8 mouse cellular contexts compared by ENCODE assay signal in genomic region chr5:109557321-109558122, GRCm38 (mm10). TPM values are rescaled to one million over a fixed set of nuclear protein-coding genes. Genes with fewer than 3 reads are reported as not detected.
DNase-seq lines count a peak whose midpoint lies in the region; ATAC-seq and TF ChIP-seq lines count a peak whose summit lies in the region.

No protein-coding gene starts in this region.

- no peaks in the 10 kb centered on the region for H3K27me3 ChIP-seq in heart, embryonic 14.5 days (ENCODE audit: control insufficient read depth, insufficient read depth, low read length)
- no peaks in the 10 kb centered on the region for H3K27me3 ChIP-seq in liver, embryonic 11.5 days (replicated peaks; ENCODE audit: control insufficient read depth, insufficient read depth, low read length)
- H3K27me3 ChIP-seq in myocyte (ENCODE audit: control insufficient read depth, insufficient read depth, insufficient read length), result no peaks in the 10 kb centered on the region
- H3K27me3 ChIP-seq in stomach, embryonic 16.5 days (ENCODE audit: control insufficient read depth, insufficient read depth, low read length), result no peaks in the 10 kb centered on the region

- peak overlapping the region; percentile 79 for H3K27ac ChIP-seq in brown adipose tissue, adult 24 weeks (replicated peaks; ENCODE audit: low read depth, low read length)
- H3K27ac ChIP-seq in heart, embryonic 14.5 days (replicated peaks in 1 of 2; ENCODE audit: control insufficient read depth in 1 of 2, insufficient read depth in 1 of 2, low read depth in 2 of 2, low read length in 2 of 2), result peak overlapping the region; percentile 84 to 91
- peak overlapping the region; percentile 93 for H3K27ac ChIP-seq in liver, embryonic 11.5 days (ENCODE audit: low read depth, low read length)
- peak overlapping the region; percentile 98 for H3K27ac ChIP-seq in stomach, embryonic 16.5 days (ENCODE audit: low read length)

- peak; percentile 99 for DNase-seq in kidney, postnatal 10 days
- DNase-seq in liver, embryonic 11.5 days (ENCODE audit: low spot score), result peak; percentile 97

- H3K4me1 ChIP-seq in brown adipose tissue, adult 24 weeks (ENCODE audit: control insufficient read depth, insufficient read depth, insufficient read length, low read length), result no peaks in the 10 kb centered on the region
- H3K4me1 ChIP-seq in heart, embryonic 14.5 days (ENCODE audit: control insufficient read depth in 2 of 2, insufficient read depth in 2 of 2, low read length in 2 of 2), result no peaks in the 10 kb centered on the region
- H3K4me1 ChIP-seq in liver, embryonic 11.5 days (replicated peaks; ENCODE audit: control insufficient read depth, insufficient read depth, low read length), result no peaks in the 10 kb centered on the region
- no peaks in the 10 kb centered on the region for H3K4me1 ChIP-seq in stomach, embryonic 16.5 days (ENCODE audit: control insufficient read depth, insufficient read depth, low read length)

- no peak overlapping the region for H3ac ChIP-seq in myocyte (ENCODE audit: control insufficient read depth, insufficient read length)

- peaks cover 4% of the 10 kb centered on the region; the same call in 1 of the 2 replicates for H3K36me3 ChIP-seq in heart, embryonic 14.5 days (ENCODE audit: control insufficient read depth, insufficient read depth, low read length)
- H3K36me3 ChIP-seq in liver, embryonic 11.5 days (ENCODE audit: control insufficient read depth, insufficient read depth, low read length), result peaks cover 24% of the 10 kb centered on the region
- H3K36me3 ChIP-seq in myocyte (ENCODE audit: control insufficient read depth, insufficient read depth), result no peaks in the 10 kb centered on the region
- H3K36me3 ChIP-seq in stomach, embryonic 16.5 days (ENCODE audit: control insufficient read depth, insufficient read depth, low read length), result peaks cover 17% of the 10 kb centered on the region

- peaks cover 49% of the 10 kb centered on the region for H3K9me3 ChIP-seq in heart, embryonic 14.5 days (ENCODE audit: control insufficient read depth, low read length)
- H3K9me3 ChIP-seq in liver, embryonic 11.5 days (ENCODE audit: control insufficient read depth, low read length), result peaks cover 33% of the 10 kb centered on the region
- peaks cover 36% of the 10 kb centered on the region for H3K9me3 ChIP-seq in stomach, embryonic 16.5 days (replicated peaks; ENCODE audit: control insufficient read depth, low read length)

- no peaks in the 10 kb centered on the region for H3K79me2 ChIP-seq in myocyte (ENCODE audit: control insufficient read depth, insufficient read depth)

- H3K9ac ChIP-seq in heart, embryonic 14.5 days (ENCODE audit: low read length), result peak overlapping the region; percentile 3; the same call in 1 of the 2 replicates
- peak overlapping the region; percentile 4; the same call in 1 of the 2 replicates for H3K9ac ChIP-seq in liver, embryonic 11.5 days (ENCODE audit: low read depth, low read length)
- H3K9ac ChIP-seq in stomach, embryonic 16.5 days (ENCODE audit: low read length), result peak overlapping the region; percentile 83

- ATAC-seq in CD4-positive, CD25-positive, alpha-beta regulatory T cell, adult 4 months, result peak; percentile 54
- peak; percentile 51 for ATAC-seq in erythroid progenitor cell, adult 5-6 weeks (replicated peaks; ENCODE audit: low FRiP score, poor library complexity, severe bottlenecking)
- peak; percentile 75 for ATAC-seq in heart, embryonic 14.5 days (ENCODE audit: insufficient number of reproducible peaks, insufficient read depth, low FRiP score, low read depth)
- peak; percentile 65 for ATAC-seq in liver, embryonic 11.5 days (replicated peaks; ENCODE audit: low FRiP score)
- peak; percentile 83 for ATAC-seq in stomach, embryonic 16.5 days (ENCODE audit: insufficient read depth, low FRiP score)

- H3K4me3 ChIP-seq in brown adipose tissue, adult 24 weeks (ENCODE audit: insufficient read depth, low read depth, low read length), result peak overlapping the region; percentile 82
- H3K4me3 ChIP-seq in heart, embryonic 14.5 days (ENCODE audit: control insufficient read depth in 1 of 2, insufficient read depth in 1 of 2, low read depth in 1 of 2, low read length in 2 of 2), result peak overlapping the region; percentile 62 to 65
- H3K4me3 ChIP-seq in liver, embryonic 11.5 days (ENCODE audit: low read depth, low read length), result peak overlapping the region; percentile 65
- H3K4me3 ChIP-seq in myocyte, result peak overlapping the region; percentile 26
- H3K4me3 ChIP-seq in stomach, embryonic 16.5 days (replicated peaks; ENCODE audit: low read length), result peak overlapping the region; percentile 80

- WGBS in heart, embryonic 14.5 days, result under 1% methylated on average over 35 of the region's 35 CpGs
- WGBS in liver, embryonic 11.5 days, result under 1% methylated on average over 35 of the region's 35 CpGs
- WGBS in stomach, embryonic 16.5 days, result under 1% methylated on average over 35 of the region's 35 CpGs

- peak overlapping the region; percentile 74 for H3K4me2 ChIP-seq in heart, embryonic 14.5 days (ENCODE audit: low read length)
- peak overlapping the region; percentile 69 for H3K4me2 ChIP-seq in liver, embryonic 11.5 days
- peak overlapping the region; percentile 57 for H3K4me2 ChIP-seq in myocyte (ENCODE audit: low read depth)
- H3K4me2 ChIP-seq in stomach, embryonic 16.5 days (ENCODE audit: low read depth, low read length), result peak overlapping the region; percentile 69

- TF ChIP-seq POLR2A in myocyte (IDR thresholded peaks at IDR 0.05; ENCODE audit: insufficient read length, low read depth), result no peak

TF ChIP-seq in myocyte, 11 proteins besides CTCF, POLR2A, EP300 and RAD21:
- no peak for TF ChIP-seq MYOD1 (IDR thresholded peaks at IDR 0.05; ENCODE audit: control insufficient read depth in 1 of 3, insufficient read length in 2 of 3, low read depth in 2 of 3)
- no peak for TF ChIP-seq REST (IDR thresholded peaks at IDR 0.05; ENCODE audit: insufficient read depth, insufficient read length)
- peak; percentile 86 for TF ChIP-seq USF1 (IDR thresholded peaks at IDR 0.05; ENCODE audit: low read depth)
- no peak for TF ChIP-seq MAX (IDR thresholded peaks at IDR 0.05; ENCODE audit: low read depth)
- no peak for TF ChIP-seq TCF3 (IDR thresholded peaks at IDR 0.05; ENCODE audit: insufficient read length, low read depth)
- no peak for TF ChIP-seq SRF (IDR thresholded peaks at IDR 0.05; ENCODE audit: control insufficient read depth, insufficient read length, low read depth)
- TF ChIP-seq MYOG (IDR thresholded peaks at IDR 0.05; ENCODE audit: control insufficient read depth in 1 of 3, insufficient read depth in 1 of 3, insufficient read length in 2 of 3, low read depth in 2 of 3), result no peak

RNA-seq across cellular contexts. Expression of gene Crlf2, which starts 1.3 kb away (rescaled TPM):
- 1 to 10 TPM; 6.2 to 7.2 TPM for polyA plus RNA-seq in CD4-positive, CD25-positive, alpha-beta regulatory T cell, adult 4 months (2017; shearing (Covaris generic))
- 3.1 and 3.4 TPM in 2 replicates for polyA plus RNA-seq in brown adipose tissue, adult 24 weeks (2012; ENCODE audit: insufficient read depth, insufficient read length, missing spikeins)
- 9.2 TPM in 1 of 2 replicates, not detected in the other for total RNA-seq in erythroid progenitor cell, adult 5-6 weeks (2015; ENCODE audit: low replicate concordance)
- 3.0 and 3.6 TPM in 2 replicates for total RNA-seq in erythroid progenitor cell, adult 5-6 weeks (2017; ENCODE audit: low replicate concordance)
- 6.9 and 7.0 TPM in 2 replicates for polyA plus RNA-seq in heart, embryonic 14.5 days (2014; fragmentation: Nextera tagmentation; extraction: Ambion mirVana)
- polyA plus RNA-seq in liver, embryonic 11.5 days (2014; fragmentation: Nextera tagmentation; extraction: Ambion mirVana), result 6.9 and 7.5 TPM in 2 replicates
- 16.3 TPM for polyA plus RNA-seq in myocyte (2012; fragmentation: generic; extraction: Trizol)
- polyA plus RNA-seq in stomach, embryonic 16.5 days (2015; fragmentation: Nextera tagmentation; extraction: Ambion mirVana), result 5.7 and 7.4 TPM in 2 replicates

Comparison
In these comparisons a context has a peak if more than half of its experiments do, and no peak if none do; other contexts are left out.
1. Peak in every context shown above with its lines: DNase-seq, ATAC-seq, H3K4me3 ChIP-seq and H3K27ac ChIP-seq.
2. H3K4me3 ChIP-seq: peak in every context shown above with its lines; median percentile 82 in brown adipose tissue, adult 24 weeks; 80 in stomach, embryonic 16.5 days; 65 in liver, embryonic 11.5 days; 64 in heart, embryonic 14.5 days; 26 in myocyte.
3. H3K9ac ChIP-seq: peak in every context shown above with its lines; median percentile 83 in stomach, embryonic 16.5 days; 4 in liver, embryonic 11.5 days; 3 in heart, embryonic 14.5 days.